Mouse (Mus musculus) testis, adult 2 months (tissue): Measurements from ENCODE around the gene Cfap126.
"Not testable (repeated sequence)": the region's sequence is repeated elsewhere in the genome, so short reads cannot be mapped to it uniquely, and the experiment has no call there.

ENCODE experiments used
- CTCF ChIP-seq: fragments of 200-500 bp; IDR thresholded peaks from 2 replicates; pipeline ENCODE4 v1.5.1; 2012; ENCODE audit warnings: low read depth, mild to moderate bottlenecking, inconsistent platforms, low read length, moderate library complexity; ENCODE audit not compliant: control insufficient read depth, insufficient read depth, insufficient replicate concordance
- POLR2A ChIP-seq: fragments of 200-500 bp; IDR thresholded peaks from 2 replicates; pipeline ENCODE4 v1.6.1; 2012; ENCODE audit warnings: low read depth, mild to moderate bottlenecking, inconsistent platforms, low read length, moderate library complexity; ENCODE audit not compliant: control insufficient read depth

DNA sequence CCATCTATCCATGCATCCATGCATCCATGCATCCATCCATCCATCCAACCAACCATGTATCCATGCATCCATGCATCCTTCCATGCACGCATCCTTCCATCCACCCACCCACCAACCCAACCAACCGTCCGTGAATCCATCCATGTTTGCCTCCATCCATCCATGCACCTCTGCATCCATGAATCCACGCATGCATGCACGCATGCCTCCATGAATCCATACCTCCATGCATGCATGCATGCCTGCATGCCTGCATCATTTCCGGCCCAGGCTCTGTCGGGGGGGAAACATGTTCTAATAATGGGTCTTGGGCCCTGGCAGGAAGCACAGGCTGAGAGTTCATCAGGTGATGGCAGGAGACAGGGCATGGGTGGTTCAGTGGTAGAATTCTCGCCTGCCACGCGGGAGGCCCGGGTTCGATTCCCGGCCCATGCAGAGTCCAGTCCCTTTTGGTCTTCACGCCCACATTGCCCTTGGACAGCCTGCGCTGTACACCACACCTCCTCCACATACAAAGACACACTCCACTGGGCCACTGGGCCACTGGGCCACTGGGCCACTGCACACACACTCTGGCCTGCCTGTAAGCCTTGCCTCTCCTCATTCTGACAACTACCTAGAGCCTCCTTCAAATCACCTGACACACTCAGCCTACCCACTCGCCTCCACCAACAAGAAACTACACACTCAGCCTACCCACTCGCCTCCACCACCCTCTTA is 32.0 kb upstream of the Cfap126 start:
- not testable (repeated sequence) for TF ChIP-seq CTCF, POLR2A
